Mouse (Mus musculus): Measurements from ENCODE around the gene Ypel4.

The Ypel4 gene

DNA sequence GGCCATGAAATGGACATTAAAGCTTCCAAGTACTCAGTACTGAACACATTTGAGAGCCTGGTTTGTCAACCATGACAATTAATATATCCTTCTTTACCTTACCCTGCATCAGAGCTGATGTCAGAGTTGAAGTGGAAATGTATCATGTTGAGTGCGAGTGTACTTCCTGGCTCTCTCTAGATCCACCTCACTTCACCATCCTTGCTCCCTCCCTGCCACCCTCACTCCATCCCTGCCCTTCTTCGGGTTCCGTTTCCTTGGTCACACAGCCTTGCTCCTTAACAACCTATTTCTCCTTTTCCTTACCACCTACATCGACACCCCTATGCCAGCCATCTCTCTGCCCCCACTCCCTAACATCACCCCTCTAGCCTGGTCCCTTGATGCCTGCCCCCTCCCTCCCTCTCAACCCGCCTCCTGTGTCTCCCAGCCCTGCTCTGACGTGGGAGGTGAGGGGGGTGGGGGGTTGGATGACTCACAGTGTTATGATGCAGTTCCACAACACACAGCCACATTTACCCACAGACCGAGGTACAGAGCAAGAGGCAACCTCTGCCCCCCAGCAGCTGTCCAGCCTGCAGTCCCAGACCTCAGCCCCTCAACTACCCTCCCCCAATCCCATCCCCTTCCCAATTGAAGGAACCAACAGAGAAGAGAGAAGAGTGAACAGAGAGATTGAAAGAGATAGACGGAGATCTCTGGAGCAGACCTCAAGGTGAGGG, at the start of gene Ypel4:
Gene Ypel4, plus strand, starts transcription at position 480 of the 722 bp plus-strand sequence.
- DNase-seq (ENCODE audit: low spot score), result no peak

DNA sequence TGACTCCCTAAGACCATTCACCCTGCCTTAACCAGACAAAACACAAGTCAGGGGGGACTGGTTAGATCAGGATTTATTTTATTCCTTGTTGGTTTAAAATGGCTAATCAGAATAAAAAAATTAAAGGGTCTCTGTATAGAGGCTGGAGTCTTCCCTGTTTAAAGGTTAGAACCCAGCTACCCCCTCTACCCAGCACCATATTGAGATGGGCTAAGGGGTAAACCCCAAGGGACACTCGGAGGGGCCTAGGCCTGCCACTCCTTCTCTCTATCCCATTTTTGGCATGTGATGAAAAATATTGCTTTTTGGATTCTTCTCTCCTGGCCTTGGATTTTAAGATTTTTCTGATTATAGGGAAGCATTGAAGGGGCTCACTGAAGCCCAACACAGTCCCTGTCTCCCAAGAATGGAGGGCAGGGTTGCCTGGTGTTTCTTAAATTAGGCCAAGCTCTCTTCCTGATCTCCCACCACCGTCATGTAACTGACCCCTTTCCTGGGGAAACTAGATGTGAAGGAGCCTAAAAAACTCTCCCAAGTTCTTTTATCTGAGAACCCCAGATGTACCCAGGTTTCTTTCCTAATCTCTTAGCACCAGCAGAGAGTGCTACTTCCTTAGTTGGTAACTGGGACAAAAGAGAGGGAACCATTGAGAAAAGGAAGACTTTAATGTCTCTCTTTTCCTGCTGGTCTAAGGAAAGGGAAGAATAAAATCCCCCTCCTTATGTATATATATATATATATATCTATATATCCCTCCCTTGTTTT, 45.6 kb upstream of the Ypel4 start:
- DNase-seq (ENCODE audit: low spot score), result no peak

DNA sequence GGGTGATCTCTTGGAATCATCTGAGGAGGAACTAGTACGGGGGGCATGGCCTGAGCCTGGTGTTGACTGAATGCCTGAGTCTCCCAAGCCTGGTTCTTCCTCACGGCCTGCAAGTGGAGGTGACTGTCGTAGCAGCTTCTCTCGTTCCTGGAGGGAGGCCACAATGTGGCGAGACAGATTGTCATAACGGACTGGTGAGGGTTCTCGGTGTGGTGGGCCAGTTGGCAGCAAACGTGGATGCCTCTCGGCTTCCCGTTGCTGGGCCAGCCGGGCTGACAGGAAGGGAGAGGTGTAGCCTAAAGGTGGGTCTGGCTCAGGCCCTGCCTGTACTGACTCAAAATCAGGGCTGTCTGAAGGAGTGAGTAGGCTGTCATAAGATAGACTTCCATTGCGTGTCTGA, 43.8 kb upstream of the Ypel4 start:
- no peak for DNase-seq (ENCODE audit: low spot score)

DNA sequence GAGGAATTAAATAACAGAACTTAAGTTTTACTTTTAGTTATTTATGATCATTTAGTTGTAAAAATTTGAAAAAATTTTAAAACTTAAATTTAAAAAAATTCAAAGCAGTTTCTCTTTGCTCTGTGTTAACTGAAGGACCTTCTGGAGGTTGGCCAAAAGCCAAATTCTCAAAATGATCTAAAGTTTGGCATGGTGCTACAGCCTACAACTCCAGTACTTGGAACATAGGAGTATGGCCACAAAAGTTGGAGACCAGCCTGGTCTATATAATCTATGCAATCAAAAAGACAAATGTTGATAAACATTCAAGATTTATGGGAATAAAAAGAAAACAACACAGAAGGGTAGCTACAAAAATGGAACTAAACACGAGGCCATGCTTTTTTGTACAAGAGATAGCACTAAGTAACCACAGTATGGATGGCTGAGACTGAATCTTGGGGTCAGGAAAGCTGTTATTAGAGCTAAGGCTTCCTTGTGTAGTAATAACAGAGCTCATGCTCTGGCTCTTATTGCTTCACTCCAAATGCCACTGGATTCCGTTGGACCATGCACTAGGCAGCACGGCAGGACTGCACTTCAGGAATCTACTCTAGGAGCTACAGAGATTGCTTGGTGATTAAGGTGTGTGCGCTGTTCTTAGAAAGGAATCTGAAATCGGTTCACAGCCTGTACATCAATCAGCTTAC, 38.7 kb upstream of the Ypel4 start:
- DNase-seq (ENCODE audit: low spot score), result no peak

DNA sequence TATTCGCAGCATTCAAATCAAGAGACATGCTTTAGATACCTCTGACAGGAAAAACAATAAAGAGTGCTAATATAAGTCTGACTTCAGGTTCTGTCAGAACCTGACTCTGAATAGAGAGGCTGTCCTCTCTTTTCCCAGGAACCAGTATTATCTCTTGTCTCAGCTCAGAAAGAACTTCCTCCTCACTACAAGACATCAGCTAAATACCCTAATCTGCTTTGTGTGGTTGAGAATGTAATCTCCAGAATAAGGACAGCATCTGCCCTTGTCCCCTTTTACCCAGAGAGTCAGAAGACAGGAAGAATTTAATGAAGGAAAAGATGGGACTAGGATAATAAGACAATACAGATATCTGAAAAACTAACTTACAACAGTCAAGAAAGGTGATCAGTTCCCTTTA, 30.4 kb upstream of the Ypel4 start:
- DNase-seq (ENCODE audit: low spot score), result no peak

DNA sequence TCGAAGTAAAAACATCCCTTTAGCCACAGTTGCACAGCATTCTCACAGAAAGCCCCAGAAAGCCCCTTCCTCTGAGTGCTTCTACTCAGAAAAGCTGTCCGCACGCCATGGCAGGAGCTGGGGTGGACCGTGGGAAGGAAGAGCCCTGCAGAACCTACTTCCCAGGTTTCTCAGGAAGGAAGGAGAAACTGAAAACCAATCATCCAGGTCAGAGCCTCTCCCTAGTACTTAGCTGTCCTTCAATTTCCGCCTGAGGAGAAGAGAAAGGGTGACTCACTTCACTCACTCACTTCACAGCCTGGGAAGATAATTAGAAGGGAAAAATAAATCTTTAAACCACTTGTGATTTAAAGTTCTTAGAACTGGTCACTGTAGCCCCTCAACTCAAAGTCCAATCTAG, 29.5 kb upstream of the Ypel4 start:
- DNase-seq (ENCODE audit: low spot score), result no peak

DNA sequence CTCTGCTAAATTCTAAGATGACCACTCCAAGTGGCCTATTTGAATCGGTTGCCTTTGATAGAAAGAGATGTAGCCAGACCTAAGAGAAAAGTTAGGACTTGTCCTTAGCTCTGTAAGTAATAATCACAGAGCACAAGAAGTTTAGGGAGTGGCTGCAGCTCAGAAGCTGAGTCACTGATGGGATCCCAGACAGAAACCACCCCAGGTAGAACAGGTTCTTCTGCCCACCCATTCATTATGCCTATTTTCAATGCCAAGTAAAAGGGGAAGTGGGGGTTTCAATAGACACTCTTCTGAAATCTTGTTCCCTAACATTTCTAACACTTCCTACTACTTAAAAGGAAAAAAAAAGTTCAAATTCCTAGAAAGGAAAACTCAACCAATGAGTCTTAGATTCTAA, 28.6 kb upstream of the Ypel4 start:
- DNase-seq (ENCODE audit: low spot score), result no peak

DNA sequence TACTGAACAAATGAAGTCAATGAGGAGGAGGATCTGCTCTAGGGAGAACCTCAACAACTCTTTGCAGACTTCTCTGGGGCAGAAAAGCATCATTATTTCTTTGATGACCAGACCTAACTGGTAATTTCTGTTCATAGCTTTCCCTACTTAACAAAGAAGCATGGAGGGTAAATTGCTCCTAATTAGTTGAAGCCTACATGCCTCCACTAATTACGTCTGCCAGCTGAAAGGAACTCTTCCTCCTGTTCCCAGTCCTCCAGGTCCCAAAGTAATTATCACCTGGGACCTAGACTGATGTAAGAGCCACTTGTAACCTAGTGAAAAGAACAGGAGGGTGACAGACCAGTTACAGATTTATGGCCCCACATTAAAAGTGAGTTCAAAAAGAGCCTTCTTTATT, 26.3 kb upstream of the Ypel4 start:
- DNase-seq (ENCODE audit: low spot score), result no peak

DNA sequence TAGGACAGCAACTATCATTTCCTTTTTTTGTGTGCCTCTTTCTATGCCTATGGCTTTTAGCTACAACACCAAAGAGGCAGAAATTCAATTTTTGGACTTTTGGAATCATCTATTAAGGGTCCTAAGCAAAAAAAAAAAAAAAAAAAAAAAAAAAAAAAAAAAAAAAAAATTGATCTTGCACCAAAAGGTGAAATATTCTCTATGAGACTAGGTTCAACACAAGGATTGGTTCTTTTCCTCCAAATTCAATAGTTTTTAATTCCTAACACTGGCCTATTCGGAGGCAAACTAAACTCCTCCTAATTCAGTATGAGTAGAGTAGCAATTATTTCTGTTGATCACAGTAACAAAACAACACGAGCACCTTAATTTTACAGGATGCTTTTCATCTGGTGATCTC, 22.0 kb upstream of the Ypel4 start:
- DNase-seq (ENCODE audit: low spot score), result no peak

DNA sequence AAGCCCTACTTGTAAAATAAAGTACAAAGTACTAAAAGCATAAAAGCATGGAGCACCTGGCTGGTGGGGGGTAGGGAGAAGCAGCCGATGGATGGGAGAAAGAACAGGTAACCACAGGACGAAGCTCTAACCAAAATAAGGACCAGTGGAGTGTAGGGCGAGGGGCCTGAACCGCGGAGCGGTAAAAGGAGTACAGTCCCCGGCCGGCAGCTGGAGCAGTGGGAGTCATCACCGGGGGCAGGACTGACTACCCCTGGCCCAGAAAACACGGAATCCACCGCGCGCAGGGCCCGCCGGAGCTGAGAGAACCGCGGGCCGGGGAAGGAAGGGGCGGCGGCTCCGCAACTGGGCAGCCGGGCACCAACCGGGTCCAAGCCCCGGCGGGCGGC, 19.4 kb upstream of the Ypel4 start:
- no peak for DNase-seq (ENCODE audit: low spot score)

DNA sequence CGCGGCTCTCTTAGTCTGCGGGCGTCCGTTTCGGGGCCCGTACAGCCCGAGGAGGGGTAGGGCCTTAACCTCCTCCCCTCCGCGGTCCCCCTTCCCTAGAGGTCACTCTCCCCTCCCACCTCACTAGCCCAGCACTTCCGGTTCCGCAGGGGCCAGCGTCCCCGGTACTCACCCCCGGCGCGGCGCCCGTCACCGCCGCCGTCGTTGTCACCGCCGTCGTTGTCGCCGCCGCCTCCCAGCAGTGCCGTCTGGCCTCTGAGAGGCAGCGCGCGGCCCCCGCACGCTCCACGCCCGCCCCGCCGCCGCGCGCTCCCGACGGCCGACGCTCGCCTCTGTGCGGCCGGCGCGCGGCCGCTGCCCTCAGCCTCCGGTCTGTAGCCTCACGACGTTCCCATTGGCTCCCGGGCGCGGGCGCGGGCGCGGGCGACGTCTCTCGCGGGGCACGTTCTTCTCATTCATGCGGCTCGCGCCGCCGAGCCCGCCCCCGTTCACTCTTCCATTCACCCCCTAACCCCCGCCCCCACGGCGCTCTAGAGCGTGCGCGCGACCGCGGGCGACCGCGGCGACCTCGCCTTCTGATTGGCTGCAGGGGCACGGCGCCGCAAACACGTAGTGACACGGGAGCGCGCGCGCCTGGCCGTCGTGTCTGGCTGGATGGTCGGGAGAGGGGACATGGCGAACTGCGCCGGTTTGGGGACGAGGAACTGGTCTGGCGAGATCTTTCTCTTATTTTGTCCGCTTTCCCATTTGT, 18.9 kb upstream of the Ypel4 start, which contains the start of gene Zdhhc5:
Gene Zdhhc5, minus strand, starts transcription at position 370 of the 751 bp plus-strand sequence.
- peak; percentile 98 for DNase-seq (ENCODE audit: low spot score)

DNA sequence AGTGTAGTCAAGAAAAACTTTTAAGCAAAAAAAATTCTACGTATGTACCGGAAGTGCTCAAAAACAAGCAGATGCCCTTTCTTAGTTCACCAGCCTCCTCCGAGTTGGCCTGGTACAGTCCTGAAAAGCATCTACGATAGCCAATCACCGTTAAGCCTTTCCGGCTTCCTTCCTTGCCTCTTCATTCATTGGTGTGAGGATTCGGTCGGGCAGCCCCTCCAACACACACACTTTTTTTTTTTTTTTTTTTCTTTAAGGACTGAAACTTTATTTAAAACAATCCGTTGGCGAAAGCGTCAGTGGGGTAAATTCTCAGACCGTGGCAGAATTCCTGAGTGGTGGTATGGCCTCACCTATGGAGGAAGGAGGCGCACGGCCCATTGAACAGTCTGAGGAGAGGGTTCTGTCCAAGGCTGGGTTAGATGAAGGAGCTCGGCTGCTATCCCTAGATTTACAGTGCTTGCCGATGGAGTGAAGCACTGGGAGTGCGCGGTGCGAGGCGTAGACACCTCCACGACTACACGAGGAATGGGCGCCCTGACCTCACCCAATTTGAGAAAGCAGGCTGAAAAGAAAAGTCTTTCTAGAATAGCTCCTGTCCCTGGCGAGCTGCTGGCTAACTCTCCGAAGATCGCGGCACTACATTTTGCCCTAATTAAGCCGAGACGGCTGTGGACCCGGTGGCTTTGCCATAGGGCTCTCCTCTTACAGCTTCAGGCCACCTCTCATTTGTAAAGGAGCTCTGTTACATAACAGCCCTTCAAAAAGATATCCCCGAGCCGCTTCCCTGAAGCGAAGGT, 18.1 kb upstream of the Ypel4 start:
- no peak for DNase-seq (ENCODE audit: low spot score)

DNA sequence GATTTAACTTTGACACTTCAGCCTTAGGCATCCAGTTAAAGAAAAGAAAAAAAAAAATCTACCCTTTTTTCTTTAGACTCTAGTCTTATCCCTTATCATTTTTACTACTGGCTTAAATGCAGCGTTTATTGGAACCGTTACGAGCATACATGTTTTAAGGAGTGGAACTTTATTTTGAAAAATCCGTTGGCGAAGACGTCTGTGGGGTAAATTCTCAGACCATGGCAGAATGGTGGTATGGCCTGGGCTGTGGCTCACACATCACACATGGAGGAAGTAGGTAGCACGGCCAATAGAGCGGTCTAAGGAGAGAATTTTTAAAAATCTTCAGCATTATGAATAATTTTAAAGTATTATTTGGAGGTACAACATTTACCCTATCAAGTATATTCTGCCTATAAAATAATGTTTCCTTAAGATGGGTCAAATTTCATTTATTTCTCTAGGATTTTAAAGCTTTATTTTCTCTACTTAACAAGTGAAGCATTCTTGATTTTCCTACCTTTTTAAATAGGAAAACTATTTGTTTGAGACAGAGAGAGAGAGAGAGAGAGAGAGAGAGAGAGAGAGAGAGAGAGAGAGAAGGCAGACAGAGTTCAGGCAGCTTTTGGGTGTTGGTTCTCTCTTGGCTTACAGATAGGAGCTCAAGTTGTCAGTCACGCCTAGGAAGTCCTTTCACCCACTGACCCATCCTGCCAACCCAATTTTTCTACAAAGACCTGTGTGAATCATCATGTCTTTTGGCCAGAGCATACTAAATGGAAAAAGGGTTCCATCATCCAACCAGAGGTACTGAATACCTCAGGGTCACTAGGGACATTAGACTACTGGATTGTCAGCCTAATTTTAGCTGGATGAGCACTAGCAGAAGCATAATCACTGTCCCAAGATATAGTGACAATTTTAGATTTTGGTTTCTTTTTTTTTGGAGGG, 17.2 kb upstream of the Ypel4 start:
- no peak for DNase-seq (ENCODE audit: low spot score)

DNA sequence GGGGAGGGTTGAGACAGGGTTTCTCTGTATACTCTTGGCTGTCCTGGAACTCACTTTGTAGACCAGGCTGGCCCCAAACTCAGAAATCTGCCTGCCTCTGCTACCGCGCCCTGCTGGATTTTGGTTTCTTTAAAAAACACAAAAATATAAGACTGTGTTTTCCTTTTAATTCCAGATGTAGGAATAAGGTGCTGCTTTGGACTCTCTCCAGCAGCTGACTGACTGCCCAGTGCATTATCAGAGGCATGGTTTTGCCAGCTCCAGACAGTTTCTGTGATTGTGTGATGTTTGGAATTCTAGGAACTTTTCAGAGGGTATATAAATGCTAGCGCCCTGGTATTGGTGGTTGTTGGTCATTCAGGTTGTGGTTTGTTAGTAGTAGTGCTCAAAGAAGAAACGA, 16.5 kb upstream of the Ypel4 start:
- DNase-seq (ENCODE audit: low spot score), result no peak

DNA sequence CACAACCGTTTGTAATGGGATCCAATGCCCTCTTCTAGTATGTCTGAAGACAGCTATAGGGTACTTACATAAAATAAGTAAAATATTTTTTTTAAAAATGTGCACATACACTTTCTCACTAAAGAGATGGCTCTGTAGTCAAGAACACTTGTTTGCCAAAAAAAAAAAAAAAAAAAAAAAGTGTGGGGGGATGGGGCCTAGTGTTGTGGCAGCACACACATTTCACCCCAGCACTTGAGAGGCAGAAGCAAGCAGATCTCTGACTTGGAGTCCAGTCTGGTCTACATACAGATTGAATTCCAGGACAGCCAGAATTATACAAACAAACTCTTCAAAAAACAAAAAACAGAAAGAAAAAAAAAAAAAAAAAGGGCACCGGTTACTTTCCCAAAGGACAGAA, 13.1 kb upstream of the Ypel4 start:
- no peak for DNase-seq (ENCODE audit: low spot score)

DNA sequence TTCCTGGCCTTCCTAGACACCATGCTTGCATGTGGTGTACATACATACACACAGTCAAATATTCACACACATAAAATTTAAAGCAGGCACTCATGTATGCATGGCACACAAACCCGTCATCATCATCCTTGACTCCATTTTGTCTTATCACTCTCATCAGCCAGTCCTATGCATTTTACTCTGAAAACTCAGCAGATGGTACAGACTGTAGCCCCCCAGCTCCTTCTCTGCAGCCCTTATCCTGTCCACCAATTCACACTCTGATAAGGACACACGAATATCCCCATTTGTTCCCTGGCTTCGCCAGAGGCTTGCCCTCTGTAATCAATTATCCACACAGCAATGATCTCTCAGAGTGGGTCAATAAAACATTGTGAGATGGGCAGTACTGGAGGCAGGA, 12.7 kb upstream of the Ypel4 start:
- DNase-seq (ENCODE audit: low spot score), result no peak

DNA sequence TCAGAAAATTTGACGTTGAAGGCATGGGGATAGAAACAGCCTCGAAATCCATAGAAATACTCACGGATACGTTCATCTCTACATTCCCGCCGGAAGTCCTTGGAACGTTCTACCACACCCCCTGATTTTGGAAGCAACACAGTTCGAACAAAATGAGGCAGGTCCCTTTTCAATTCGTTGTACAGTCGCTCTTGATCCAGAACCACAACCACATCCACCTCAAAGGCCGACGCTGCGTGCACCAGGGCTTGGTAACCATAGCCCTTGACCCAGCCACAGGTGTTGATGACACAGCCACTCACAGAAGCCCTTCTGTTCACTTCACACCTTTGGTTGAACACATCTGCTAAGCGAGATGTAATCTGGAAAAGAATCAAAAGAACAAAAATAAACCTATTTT, 10.0 kb upstream of the Ypel4 start:
- no peak for DNase-seq (ENCODE audit: low spot score)

DNA sequence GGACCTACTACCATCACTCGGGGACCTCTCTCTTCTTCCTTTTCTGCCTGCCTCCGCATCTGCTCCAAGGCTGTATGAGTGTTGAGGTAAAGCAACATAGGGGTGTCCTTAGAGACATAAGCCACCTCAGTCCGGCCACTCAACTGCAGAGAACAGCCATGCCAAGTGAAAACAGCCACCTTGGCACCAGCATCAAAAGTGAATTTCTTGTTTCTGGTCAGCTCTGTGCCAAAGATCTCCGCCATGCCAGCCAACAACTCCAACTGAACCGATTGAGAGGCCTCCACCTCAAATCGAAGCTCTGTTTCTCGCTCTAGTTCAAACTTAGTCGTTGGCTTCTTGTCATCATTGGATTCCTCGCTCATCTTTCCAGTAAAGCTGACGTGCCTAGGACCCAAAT, 8.1 kb upstream of the Ypel4 start:
- no peak for DNase-seq (ENCODE audit: low spot score)

DNA sequence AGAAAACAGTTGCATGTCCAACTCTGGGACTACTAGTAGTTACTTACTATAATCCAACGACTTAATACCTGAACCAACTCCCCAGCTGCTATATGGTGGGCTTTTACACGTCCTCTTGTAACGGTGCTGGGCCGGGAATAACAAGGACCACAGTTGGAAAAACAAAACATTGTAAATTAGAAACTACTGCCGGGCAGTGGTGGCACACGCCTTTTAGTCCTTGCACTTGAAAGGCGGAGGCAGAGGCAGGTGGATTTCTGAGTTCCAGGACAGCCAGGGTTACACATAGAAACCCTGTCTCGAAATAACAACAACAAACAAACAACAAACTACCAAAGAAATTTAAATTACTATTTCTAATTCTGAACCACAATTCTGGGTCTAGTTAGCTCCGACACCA, 7.1 kb upstream of the Ypel4 start:
- DNase-seq (ENCODE audit: low spot score), result no peak

DNA sequence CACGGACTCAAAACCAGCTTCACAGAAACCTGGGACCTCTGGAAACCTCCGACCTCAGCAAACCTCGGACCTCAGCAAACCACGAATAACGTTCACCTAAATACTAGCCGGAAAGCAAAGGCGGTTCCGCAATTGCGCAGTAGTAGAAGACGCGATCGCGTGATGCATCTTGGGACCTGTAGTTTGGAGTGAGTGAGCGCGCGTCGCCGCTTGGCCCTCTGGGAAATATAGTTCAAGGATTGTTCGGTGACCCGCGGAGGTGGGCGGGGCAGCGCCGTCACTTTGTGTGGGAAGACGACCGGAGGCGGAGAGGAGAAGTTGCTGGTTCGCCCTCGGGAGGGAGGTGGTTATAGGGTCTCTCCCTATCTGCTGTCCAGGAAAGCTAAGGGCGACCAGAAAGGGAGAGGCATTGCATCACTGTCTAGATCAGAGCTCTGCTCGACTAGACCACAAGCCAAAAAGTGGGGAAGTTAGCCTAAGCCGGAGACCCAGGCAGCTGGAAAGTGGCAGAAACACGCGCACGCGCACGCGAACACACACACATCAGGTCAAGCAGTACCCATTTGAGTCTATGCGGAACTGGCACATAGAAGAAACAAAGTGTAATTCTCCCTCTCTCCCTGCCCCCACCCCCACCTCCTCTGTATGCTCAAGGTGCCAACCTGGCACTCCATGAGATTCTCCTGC, 6.5 kb upstream of the Ypel4 start, which contains the start of gene Clp1:
Gene Clp1, minus strand, starts transcription at position 179 of the 687 bp plus-strand sequence.
- peak; percentile 90 for DNase-seq (ENCODE audit: low spot score)
